Mouse (Mus musculus) 3T3-L1 (cell line): ENCODE results near the gene Anp32e.
"Not testable (repeated sequence)": the region's sequence is repeated elsewhere in the genome, so short reads cannot be mapped to it uniquely, and the experiment has no call there.

Source experiments
- DNase-seq: peaks from one replicate; pipeline ENCODE4 v3.0.0-alpha.2; 2015; ENCODE audit warnings: low read depth, low spot score

Anp32e gene

DNA sequence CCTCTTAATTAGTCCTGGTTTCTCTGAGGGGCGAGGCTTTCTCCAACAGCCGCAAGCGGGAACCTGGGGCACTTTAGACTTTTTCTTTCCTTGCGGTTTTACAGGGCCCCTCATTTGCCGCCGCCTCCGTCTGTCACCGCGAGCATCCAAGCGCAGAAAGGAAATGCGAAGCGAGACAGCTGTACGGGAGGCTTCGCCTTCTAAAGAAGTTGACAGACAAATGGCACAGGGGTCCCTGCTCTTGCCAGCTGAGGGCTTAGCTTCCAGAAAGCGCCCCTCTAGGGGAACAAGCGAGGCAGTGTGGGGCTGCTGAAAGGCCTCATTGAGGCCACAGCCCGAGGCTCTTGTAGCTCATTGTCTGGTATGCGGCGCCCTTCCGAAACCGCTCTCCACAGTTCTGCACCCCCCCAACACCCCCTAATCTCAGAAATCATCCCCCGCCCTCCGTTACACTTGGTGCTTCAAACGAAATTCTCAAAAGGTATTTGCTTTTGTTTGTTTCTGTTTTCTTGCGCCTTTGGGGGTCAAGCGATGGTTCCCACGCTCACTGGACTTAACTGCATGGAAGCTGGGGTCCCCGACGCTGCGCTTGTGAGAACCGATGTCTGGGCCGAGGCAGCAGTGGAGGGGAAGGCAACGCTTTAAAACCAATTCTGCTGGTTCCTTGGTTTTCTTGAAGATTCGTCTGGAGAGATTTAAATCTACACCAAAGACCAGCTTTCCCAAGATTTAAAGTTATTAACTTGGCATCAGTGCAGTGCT is 44.0 kb downstream of the Anp32e start:
- DNase-seq = no peak

DNA sequence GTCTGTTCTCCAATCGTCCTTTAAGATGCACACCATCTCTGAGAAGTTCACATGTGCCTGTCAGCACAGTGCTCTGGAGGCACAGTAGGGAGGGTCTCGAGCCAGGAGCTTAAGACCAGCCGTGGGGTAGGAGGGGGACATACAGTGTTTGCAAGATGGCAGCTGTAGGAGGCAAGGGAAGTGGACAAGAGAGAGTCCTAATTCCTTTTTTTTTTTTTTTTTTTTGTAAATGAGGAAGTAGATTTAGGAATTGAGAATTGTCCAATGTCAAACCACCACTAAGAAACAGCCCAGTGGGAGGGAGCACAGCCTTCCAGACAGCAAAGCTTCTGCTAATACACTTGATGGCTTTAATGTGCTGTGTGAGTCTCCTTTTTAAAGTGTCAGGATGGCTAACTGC is 48.0 kb downstream of the Anp32e start:
- DNase-seq = no peak

DNA sequence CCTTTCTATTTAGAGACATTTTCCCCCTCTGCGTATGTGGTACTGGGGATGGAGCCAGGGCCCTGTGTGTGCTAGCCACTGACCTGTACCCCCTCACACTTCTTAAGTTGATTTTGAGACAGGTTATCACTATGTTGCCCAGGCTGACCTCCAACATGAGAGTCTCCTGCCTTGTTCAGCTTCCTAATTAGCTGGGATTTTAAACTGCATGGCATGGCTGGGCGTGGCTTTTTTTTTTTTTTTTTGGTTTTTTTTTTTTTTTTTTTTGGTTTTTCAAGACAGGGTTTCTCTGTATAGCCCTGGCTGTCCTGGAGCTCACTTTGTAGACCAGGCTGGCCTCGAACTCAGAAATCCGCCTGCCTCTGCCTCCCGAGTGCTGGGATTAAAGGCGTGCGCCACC is 48.5 kb downstream of the Anp32e start:
- not testable (repeated sequence) for DNase-seq

DNA sequence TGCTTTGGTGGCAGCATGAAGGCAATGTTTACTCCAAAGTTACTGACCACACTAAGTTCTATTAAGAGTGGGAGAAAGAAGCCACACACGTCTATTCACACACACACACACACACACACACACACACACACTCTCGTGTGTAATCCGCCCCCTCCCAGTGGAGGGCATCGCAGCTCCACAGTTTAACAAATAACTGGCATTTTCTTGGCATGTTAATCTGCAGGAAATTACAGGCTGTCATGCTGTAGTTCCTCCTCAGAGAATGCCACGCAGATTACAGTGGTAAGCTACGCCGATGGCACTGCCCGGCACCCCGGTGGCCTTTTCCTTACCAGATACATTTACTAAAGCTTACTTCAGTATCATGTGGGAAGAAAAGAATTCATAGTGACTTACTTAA is 49.2 kb downstream of the Anp32e start:
- DNase-seq = peak; percentile 43

DNA sequence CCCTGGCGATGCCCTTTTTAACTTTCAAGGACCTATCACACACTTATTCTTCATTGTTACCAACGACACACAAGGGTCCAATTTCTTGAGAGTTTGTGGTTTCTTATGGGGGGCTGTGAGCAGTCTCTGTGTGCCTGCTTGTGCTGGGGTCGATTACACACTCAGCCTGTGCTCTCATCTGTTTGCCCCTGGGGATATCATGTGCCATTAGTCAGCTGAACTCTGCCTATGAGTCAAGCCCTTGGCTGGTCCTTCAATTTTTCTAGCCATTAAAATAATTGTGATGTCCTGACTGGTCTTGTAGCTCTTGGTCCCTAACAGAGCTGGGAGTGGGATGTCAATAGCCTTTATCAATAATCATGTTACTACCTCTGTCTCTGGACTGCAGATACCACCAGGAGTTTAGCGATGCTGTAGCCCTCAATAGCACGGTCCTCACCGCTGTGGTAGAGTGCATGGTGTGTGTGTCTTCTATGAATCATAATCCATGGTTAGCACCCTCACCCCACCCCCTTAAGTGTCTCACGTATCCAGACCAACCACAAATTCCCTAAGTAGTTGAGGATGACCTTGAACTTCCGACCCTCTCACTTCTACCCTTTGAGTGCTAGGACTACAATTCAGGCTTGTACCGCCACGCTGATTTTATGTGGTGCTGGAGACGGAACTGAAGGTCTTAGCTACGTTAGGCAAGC is 51.4 kb downstream of the Anp32e start:
- DNase-seq = peak; percentile 77

DNA sequence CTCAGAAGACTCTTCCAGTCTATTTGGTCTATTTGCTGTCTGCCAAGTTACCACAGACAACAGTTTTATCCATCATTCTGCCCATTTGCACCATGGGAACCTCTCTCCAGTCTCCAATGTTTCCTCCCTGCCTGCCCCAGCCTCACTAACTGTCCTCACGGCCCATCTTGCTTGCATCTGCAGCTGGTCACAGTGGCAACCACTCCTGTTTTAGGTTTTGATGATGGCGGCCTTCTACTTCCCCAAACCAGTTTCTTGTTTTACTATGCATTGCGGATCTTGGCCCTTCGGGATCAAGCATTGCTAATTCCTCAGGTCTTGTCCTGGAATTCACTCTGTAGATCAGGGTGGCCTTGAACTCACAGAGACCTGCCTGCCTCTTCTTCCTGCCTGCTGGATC is 53.1 kb downstream of the Anp32e start:
- no peak for DNase-seq

DNA sequence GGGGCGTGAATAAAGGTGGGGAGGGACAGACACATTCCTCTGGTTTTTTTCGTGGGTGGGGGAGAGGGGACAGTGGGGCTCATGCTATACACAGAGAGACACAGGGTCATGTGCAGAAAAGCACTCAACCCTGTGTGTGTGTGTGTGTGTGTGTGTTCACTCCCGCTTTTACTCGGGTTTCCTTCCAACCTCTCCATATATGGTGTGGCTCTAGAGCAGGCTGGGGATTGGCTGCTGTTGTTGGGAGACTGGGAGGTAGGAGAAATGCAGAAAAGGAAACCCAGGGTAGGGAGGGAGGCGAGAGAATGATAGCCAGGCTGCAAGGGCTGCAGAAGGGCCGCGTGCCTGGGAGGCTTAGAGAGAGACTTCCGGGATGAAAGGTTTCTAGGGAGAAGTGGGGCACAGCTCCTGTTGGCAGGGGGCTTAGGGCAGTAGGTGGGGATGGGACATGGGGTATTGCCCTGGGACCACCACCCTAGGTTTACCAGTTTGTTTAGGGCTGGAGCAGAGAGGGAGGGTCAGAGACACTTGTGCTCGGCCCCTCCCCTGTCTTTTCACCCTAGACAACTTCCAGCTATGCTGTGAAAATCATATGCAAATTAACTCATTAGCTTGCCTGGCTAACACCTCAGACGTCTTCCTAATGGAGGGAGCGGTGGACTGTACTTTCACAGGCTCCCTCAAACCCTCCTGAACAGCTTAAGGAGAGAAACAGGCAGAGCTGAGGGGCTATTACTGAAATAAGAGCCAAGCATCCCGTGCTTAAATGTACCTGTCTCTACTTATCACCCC is 56.4 kb downstream of the Anp32e start:
- peak; percentile 58 for DNase-seq

DNA sequence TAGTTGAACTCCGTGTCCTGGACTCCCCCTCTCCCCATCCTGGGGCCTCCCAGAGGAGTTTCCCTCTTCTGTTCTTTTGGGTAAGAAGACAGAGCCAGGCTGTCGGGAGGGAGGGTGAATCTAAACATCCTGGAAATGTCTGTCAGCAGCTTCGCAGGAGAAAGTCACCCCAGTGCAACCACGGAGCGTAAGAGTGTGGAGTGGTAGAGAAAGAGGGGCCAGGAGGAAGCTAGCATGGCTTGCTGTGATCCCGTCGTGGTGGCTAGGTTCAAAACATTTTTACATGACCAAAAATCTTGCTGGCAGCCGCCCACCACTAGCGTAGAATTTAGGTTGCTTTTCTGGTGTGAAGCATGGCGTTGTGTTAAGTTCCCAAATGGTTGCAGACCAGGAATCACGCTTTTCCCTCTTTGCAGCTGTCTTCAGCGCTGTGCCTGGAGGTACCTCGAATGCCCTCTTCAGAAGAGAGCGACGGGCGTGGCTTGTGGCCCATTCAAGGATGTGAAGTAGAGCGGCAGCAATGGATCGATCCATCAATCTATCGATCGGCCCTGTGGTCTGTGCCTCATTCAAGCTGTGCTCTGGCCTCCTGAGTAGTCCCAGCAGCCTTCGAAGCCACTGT is 57.1 kb downstream of the Anp32e start:
- DNase-seq = no peak

DNA sequence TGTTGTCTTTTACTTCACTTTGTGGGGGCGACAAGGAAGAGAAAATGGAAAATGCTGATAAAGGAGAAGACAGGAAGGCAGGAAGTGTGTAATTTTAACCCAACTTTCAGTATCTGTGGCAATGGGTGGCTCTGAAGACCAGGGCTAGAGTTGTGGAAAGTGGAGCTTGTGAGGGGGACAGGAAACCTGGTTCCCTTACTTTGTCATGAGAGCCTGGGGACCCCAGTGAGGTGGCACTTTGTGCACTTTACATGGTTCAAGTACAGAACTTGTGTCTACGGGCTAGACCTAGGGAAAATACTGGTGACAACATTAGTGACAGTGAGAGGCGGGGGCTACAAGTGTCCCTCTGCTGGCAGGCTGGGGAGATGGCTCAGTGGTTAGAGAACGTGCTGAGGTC is 57.9 kb downstream of the Anp32e start:
- DNase-seq = no peak

DNA sequence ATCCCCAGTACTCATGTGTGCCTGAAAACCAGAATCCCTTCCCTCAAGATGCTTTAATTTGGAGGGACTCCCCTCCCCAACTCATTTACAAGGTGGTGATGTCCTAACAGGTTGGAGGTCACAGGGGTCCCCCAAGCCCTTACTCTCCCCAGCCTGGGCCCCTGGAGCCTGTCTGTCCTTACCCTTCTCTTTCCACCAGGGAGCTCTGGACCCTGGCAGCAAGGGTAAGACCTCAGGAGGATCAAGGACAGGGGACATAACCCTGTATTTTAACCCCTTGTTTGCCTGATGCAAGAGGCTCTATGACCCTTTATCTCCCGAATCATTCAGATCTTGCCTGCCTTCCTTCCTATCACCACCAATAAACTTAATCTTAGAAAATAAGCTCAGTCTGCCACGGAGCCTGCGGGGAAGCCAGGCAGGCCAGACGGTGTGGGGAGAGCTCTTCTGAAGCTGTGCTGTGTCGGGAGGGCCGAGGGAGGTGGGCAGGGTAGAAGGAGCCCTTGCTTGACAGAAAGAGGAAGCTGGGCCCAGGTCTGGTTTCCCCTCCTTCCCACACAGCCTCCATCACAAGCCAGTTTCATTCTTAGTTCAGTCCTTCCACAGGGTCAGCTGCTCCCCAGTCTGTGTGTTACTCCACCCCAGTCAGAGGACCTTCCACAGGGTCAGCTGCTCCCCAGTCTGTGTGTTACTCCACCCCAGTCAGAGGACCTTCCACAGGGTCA is 58.5 kb downstream of the Anp32e start:
- no peak for DNase-seq

DNA sequence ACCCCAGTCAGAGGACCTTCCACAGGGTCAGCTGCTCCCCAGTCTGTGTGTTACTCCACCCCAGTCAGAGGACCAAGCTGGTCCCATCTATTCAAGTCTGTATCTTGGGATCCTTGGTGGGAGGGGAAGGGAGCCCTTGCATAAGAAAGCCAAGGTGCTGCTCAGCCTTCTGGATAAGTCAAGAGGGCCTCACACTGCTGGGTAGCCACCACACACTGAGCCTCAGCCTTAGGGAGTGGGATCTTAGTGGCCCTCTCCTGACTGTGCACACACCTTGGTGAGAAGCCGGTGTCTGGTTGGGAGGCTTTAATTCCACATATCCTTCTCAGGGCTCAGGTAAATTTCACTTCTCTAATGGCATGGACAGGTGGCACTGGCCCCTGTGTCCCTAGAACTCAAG is 59.1 kb downstream of the Anp32e start:
- DNase-seq = no peak

DNA sequence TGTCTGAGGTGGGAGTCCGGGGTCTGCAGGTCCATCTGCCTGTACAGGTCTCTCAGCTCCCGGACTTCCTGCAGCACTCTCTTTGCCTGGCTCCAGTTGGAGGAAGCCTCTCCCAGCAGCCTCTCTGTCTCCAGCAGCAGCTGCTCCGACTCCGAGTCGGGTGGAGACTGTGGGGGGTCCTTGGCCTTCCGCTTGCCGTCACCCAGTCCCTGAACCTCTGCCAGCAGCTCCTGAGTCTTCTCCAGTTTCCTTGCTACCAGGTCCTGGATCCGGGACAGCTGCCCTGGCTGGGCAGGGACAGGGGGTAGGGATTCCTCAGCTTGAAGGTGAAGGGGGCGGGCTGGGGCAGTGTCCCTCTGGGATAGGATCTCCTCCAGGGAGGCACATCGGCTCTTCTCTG is 59.9 kb downstream of the Anp32e start:
- DNase-seq = no peak

DNA sequence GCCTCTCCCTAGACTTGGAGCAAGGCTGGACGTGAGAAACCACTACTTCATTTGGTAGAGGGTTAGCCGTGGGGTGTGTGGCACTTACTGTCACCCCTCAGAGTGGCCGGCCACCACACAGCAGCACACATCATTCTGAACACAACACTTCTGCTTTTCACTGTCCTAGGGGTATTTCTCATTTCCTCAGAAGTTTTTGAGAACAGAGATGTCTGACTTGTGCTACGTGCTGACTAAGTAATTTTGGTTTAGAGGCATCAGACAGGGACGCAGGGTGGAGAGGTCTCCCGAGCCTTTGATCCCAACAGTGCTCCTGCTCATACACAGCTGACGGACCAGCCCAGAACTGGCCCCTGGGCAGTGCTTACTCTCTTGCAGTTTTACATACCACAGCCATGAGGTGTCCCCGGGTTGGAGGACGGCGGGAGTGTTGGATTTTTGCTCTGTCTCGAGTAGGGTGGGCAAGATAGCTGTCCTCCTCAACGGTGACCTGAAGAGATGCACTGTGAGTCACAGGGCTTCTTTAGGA is 61.4 kb downstream of the Anp32e start:
- peak; percentile 83 for DNase-seq

DNA sequence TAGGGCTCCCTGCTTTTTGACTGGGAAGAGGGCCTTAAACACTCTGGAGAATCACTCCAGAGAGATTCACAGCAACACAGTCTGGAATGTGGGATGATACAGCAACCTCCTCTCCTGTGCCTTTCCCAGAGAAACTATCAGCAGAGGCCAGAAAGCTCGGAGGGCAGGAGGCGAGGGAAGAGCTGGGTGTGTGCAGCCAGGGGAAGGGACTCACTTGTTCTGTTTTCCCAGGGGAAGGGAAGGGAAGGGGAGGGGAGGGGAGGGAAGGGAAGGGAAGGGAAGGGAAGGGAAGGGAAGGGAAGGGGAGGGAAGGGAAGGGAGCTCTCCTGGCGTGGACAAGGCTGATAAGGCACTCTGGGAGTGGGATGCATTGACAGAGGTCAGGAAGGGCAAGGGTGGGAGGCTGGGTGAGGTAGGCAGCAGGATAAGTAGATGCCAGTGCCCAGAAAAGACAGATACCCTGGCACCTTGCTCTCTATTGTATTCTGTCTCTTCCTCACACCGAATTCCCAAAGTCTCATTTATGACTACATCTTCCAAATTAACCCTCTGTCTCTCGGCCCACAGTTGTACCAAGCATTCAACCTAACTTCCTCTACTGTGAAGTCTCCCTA is 64.1 kb downstream of the Anp32e start:
- no peak for DNase-seq

DNA sequence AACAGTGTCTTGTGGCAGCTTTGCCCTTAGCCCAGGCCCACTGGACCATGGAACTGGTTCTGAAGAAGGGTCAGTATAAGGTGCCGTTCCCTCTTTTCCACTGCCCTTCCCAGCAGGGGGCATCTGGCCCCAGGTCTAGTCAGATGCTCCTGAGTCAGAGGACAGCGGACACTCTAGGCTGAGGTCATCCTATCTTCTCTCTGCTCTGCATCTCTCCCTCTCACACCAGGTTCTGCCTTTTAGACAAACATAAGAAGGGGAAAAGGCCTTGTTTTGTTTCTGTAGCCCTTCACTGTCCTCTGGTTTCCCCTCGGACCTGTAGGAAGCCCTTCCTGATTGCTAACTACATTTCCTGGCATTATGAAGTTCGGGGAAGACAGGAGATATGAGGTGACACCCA is 64.8 kb downstream of the Anp32e start:
- DNase-seq = peak; percentile 66

DNA sequence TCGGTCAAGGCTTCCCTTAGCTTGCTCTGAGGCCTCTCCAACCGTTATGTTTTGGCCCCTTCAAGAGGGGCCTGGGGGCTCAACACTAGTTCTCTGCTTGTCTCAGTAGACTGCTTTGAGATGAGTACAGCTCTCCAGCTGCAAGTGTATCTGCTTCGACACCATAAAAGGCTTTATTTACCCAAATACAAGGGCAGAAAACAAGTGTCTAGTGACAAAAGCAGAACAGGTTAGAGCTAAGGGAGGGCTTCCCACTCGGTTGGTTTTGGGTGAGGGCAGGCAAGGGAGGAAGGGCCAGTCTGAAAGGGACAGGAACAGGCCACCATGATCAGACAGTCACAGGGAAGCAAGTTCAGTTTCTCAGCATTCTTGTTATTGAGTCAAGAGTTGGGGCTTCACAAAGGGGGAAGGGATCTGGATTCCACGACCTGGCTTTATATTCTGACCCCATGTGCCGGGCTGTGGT is 65.4 kb downstream of the Anp32e start:
- DNase-seq = no peak

DNA sequence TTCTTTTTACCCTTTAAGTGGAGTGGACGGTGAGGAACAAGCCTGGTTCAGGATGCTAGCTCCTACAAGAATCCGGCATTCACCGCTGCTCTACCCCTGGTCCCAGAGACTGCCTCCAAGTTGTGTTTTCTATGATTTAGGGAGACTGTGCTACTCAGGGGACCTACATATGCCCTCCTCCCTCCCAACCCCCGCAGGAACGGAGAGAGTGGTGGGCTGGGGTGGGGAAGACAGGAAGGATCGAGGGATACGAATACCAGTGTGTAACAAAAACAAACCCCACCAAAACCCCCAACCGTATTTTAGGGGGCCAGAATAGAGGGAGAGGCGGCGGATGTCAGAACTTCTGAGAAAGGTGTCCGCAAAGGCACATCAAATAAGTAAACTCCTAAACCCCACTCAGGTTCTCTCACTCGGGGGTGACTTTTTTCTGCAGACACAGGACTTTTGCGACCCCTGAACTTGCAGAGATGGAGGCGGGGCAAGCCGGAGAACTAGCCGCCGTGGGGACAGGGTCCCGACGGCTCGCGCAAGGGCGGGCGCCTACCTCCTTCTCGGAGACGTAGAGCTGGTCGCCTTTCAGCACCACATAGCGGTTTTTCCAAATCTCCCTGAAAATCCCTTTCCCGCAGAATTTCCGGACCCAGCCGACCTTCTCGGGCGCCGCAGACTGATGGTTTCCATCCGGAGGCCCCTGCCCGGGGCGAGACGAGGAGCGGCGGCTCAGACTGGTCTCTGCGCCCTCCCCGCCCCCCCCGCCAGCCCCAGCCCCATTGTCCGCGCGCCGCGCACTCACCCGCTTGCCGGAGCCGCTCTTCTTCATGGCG is 66.1 kb downstream of the Anp32e start:
- peak; percentile 61 for DNase-seq

DNA sequence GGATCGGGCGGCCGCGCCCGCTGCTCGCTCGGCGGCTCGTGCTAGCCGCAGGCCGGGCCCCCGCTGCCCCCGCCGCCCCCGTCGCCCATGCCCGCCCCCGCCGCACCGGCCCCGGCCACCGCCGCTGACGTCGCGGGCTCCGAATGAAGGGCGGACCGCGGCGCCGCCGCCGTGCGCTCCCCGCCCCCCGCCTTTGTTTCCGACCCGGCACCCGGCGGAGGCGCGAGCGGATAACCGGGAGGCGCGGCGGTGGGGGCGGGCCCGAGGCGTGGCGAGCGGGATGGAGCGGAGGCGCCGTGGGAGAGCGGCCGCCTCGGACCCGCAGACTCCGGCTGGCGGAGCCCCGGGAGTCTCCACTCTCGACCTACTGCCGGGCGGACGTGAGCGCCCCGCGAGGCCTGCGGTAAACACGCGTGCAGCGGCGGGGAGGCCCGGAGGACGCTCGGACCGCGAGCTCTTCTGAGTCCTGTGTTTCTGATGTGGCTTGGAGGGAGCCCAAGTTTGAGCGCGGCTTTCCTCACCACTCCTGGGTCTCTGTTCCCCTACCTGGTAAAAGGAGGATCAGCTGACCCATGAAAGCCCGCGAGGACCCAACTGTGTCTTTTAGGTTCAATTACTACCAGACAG is 66.9 kb downstream of the Anp32e start, which contains the start of gene Plekho1:
Gene Plekho1, minus strand, starts transcription at position 200 of the 627 bp plus-strand sequence.
- DNase-seq = peak; percentile 53

DNA sequence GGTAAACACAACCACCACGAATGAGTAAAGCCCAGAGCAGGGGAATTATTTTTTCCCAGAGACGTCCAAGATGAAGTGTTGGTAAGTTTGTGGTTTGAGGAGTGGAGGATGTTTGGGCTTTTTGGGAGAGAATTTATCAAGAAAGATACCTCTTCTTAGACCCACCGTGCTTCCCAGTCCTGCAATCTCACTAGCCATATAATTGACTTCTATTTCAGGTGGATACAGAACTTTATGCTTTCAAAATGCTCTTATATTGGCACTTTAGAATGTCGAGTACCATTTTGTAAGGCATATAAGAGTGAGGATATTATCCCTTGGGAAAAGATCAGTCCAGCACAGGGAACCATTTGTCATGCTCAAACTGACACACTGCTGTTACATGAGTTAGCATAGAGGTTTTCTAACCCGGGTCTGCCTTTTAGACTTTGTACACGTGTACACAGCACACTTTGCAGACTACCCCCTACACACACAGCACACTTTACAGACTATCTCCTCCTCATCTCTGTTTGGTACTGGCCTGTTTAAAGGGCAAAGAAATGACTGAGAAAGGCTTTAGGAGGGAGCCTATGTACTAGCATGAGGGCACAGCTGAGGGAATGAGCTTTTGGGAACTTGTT is 67.5 kb downstream of the Anp32e start:
- DNase-seq = peak; percentile 55
